Mouse (Mus musculus) adrenal gland, postnatal 4 days (tissue): ENCODE measurements around the gene Mpdz. TPM values are rescaled to one million over a fixed set of nuclear protein-coding genes. Genes with fewer than 3 reads are reported as not detected.

ENCODE experiments used
- DNase-seq, 2 experiments: peaks; one replicate each; pipeline ENCODE4 v3.0.0; 2021 to 2022; ENCODE audit warnings: low spot score in 2 of 2, mixed read lengths in 2 of 2
- total RNA-seq, 2 experiments: library from RNA; stranded (reverse); gene quantifications; 2 replicates each; pipeline ENCODE4 v1.2.3; 2021

The Mpdz gene
- total RNA-seq, 2 experiments from 2014 or later = 103 to 113 TPM

DNA sequence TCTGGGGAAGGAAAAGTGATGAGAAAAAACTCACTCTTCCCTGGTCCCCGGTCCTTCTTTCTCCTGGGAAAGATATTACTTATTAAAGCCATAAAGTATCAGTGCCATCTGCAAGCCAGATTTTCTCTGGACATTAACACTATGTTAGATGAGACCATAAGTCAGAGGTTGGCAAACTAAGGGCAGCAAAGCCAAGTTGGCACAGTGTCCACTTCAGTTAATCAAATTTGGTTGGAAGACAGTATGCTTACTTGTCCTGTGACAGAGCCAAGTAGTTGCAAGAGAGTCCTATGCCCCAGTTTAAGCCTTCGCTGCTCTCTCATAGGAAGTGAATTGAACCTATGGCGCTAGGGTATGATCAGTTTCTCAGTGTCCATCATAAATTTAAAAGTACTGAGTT lies 159.0 kb downstream of the Mpdz start:
- DNase-seq = no peak

- no peak for DNase-seq
Measured at GRCm38 (mm10) chr4:81283081-81283480, 159.5 kb downstream of the Mpdz start.

DNA sequence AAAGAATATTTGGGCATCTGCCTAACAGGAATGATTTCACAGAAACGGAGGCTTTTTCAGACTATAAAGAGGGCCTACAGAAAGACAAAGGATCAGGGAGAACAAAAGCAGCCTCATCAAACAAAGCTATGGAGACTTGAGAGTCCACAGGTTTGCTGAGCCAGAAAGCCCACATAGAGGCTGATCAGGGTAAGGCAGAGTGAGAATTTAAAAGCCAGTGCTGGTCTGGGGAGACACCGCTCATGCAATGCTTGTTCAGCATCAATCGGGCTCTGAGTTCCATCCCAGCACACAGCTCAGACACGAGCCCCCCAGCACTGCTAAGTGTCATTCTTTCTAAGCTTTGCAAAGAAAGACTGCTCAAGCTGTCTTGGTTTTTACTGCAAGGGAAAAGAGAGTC lies 162.5 kb downstream of the Mpdz start:
- no peak for DNase-seq

DNA sequence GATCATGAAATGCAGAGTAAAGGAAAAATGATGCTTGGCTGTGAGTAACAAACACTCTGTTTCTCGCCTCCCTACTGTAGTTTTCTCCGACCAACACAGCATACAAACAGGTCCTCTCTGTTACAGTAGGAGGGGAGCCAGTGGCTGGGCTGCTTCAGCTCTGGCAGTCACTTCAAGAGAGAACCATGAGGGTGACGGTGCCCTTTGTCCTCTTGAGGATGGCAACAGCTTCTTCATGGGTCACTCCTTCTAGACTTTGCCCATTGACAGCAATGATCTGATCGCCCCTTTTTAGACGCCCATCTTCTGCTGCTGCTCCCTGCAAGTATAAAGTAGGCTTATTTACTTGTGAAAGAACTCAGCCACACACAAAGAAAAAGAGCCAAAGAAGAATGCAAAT lies 163.2 kb downstream of the Mpdz start:
- DNase-seq = no peak

- DNase-seq = no peak
Measured at GRCm38 (mm10) chr4:81275957-81276715, 166.5 kb downstream of the Mpdz start.

DNA sequence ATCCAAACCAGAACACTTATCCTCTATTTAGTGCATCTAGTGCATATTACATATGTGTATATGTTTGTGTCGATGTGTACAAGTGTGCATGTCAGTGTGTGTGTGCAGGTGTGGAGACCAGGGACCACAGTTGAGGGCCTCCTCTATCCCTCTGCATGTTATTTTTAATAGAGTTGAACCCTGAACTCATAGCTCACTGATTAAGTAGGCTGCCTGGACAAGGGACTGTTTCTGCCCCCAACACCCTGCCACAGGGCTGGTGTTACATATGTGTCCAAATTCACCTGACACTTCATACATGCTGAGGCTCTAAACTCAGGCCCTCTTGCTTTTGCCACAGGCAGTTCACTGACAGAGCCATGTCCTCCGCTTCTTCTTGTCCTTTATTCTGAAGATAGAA lies 169.5 kb downstream of the Mpdz start:
- no peak for DNase-seq

DNA sequence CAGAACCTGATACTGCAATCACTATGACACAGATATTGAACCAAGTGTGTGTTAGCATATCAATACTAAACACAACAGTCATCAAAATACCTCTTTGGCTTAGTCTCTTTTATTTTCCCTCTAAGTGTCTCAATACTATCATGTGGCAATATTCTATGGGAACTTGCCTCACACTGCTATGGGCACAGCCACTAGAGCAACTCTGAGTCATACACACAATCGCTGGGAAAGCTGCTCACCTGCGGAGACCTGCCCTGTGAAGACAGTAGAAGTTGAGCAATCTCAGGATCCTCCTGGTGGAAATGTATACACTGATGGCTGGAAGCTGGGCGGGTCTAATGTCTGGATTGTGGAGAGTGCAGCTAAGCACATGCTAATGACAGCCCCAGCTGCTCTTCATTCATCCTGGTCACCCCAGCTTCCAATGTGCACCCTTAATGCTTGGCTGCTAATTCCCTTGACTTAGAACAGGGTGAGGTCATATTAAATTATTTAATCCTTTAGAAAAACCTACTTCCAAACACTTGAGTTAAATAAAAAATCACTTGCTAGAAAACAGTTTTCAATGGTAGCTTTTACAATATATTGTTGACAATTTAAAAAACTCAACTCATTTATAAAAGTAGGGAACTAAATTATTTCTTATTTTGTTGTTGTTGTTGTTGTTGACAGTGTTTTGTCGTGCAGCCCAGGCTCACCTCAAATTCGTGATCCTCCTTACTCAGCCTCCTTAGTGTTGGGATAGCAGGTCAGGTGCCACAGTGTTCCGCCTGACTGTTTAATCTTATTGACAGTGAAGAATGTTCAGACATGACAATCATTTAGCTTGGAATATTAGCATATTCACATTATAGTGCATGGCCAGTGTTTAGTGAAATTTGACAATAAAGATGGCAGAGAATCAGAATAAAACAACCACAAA lies 189.5 kb downstream of the Mpdz start:
- DNase-seq = no peak

DNA sequence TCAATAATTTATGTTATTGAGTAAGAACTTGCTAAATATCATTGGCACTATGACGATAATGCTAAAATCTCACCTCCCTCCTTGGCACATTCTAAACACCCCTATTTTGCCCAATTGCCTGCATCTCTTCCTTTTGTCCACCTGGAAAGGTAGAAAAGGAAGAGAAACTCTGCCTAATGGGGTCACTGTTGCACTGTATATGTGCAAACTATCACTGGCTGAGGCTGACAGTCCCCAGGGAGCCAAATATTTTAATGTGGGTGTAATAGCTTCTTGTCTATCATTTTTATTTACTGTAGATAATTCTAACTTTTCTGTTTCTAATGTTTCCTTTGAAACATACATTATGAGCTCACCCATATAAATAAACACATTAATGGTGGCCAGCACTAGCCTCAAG lies 190.3 kb downstream of the Mpdz start:
- DNase-seq = no peak

- DNase-seq = peak in 1 of 2 experiments; percentile 7
Measured at GRCm38 (mm10) chr4:81251934-81252333, 190.7 kb downstream of the Mpdz start.

DNA sequence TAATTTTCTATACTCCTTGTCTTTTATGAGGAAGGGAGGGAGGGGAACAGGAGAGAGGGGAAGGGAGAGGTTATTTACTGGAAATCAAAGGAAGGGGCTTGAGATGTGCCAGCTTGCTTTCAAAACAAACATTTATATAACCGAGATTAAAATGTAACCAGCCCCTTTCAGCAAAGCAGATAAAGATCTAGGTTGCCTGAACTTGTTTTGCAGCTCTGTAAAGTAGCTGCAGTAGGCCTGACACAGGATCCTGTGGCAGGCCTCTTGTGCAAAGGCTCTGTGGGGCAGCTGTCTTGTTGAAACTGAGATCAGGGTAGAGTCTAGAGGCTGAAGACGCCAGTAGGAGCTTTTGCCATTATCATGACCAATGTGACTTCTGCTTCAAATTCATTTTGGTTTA lies 193.4 kb downstream of the Mpdz start:
- DNase-seq = no peak

- DNase-seq = no peak
Measured at GRCm38 (mm10) chr4:81236227-81236626, 206.4 kb downstream of the Mpdz start.
